ENCODE assay signal across 10 mouse cellular contexts in the genomic region with DNA sequence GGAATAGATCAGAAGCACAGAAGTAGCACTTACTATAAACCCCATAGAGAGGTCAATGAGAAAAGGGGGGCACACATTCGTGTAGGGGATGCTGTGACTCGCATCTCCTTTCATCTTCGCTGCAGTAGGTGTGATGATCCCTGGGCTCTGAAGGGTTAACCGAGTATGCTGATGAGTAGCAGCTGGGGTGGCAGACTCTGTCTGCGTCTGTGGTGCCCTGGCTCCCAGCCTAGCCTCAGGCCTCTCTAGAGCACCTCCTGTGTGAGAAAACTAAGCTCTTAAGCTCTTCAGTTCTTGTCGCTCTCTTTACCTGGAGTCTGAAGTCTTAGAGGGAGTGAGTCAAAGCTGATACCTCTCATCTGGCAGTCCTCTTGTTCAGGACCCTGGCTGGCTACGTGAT. TPM values are rescaled to one million over a fixed set of nuclear protein-coding genes. Genes with fewer than 3 reads are reported as not detected.
DNase-seq lines count a peak whose midpoint lies in the region; ATAC-seq and TF ChIP-seq lines count a peak whose summit lies in the region.
"Had no signal": no experiment of that assay in that cellular context is flagged by ENCODE, and none has a peak within 500 bp of the region (broad histone marks: within the 10 kb centered on the region; RNA-seq: fewer than 3 reads in every experiment).

No protein-coding gene starts in this region.

- no peaks in the 10 kb centered on the region; the same call in 1 of the 2 replicates for H3K9me3 ChIP-seq in forebrain, embryonic 12.5 days
- no peaks in the 10 kb centered on the region for H3K9me3 ChIP-seq in hindbrain, embryonic 16.5 days (ENCODE audit: control insufficient read depth, low read length)
- no peaks in the 10 kb centered on the region for H3K9me3 ChIP-seq in kidney, embryonic 14.5 days (ENCODE audit: control insufficient read depth, low read length)
- H3K9me3 ChIP-seq: kidney, embryonic 15.5 days had no signal

- H3K9ac ChIP-seq in forebrain, embryonic 12.5 days, result no peak overlapping the region
- H3K9ac ChIP-seq in hindbrain, embryonic 16.5 days (ENCODE audit: low read depth, low read length), result no peak overlapping the region
- H3K9ac ChIP-seq in kidney, embryonic 14.5 days (ENCODE audit: low read depth, low read length), result no peak overlapping the region
- H3K9ac ChIP-seq: kidney, embryonic 15.5 days had no signal

- H3K79me2 ChIP-seq in myocyte (ENCODE audit: control insufficient read depth, insufficient read depth), result no peaks in the 10 kb centered on the region

- no peak overlapping the region for H3K4me3 ChIP-seq in forebrain, embryonic 12.5 days (replicated peaks)
- H3K4me3 ChIP-seq in hindbrain, embryonic 16.5 days (ENCODE audit: low read length), result no peak overlapping the region
- no peak overlapping the region for H3K4me3 ChIP-seq in myocyte
- H3K4me3 ChIP-seq in kidney, embryonic 14.5 days (ENCODE audit: low read length), result no peak overlapping the region
- H3K4me3 ChIP-seq: kidney, embryonic 15.5 days had no signal

- peaks cover 39% of the 10 kb centered on the region for H3K4me1 ChIP-seq in forebrain, embryonic 12.5 days
- H3K4me1 ChIP-seq in hindbrain, embryonic 16.5 days (ENCODE audit: control insufficient read depth, insufficient read depth, low read depth, low read length), result peaks cover 16% of the 10 kb centered on the region
- H3K4me1 ChIP-seq in kidney, embryonic 14.5 days (ENCODE audit: control insufficient read depth, insufficient read depth, low read length), result peaks cover 15% of the 10 kb centered on the region

- no peaks in the 10 kb centered on the region for H3K36me3 ChIP-seq in forebrain, embryonic 12.5 days (replicated peaks)
- H3K36me3 ChIP-seq in hindbrain, embryonic 16.5 days (ENCODE audit: control insufficient read depth, insufficient read depth, low read length), result no peaks in the 10 kb centered on the region
- no peaks in the 10 kb centered on the region for H3K36me3 ChIP-seq in myocyte (ENCODE audit: control insufficient read depth, insufficient read depth)
- H3K36me3 ChIP-seq in kidney, embryonic 14.5 days (ENCODE audit: control insufficient read depth, insufficient read depth, low read length), result no peaks in the 10 kb centered on the region
- H3K36me3 ChIP-seq: kidney, embryonic 15.5 days had no signal

- peak; percentile 70 for DNase-seq in left cerebral cortex, postnatal 4 days
- no peak for DNase-seq in left cerebral cortex, postnatal 25 days (ENCODE audit: low spot score in 2 of 2)
- no peak for DNase-seq in layer of hippocampus, postnatal 14 days (ENCODE audit: low spot score in 2 of 2)
- no peak for DNase-seq in natural killer cell, adult 2 months (ENCODE audit: low spot score in 2 of 2)
- DNase-seq: lung, adult 2 months had no signal

- peak; percentile 34; the same call in 1 of the 2 replicates for ATAC-seq in forebrain, embryonic 12.5 days (ENCODE audit: low FRiP score)
- 0 out of 2 replicates have a peak, but pooled peaks have one; percentile 34 for ATAC-seq in hindbrain, embryonic 16.5 days
- no peak for ATAC-seq in kidney, embryonic 14.5 days (ENCODE audit: low FRiP score, low TSS enrichment)

- no peak overlapping the region for H3ac ChIP-seq in myocyte (ENCODE audit: control insufficient read depth, insufficient read length)

- H3K27me3 ChIP-seq in forebrain, embryonic 12.5 days, result no peaks in the 10 kb centered on the region
- H3K27me3 ChIP-seq in hindbrain, embryonic 16.5 days (replicated peaks; ENCODE audit: control insufficient read depth, insufficient read depth, low read length), result no peaks in the 10 kb centered on the region
- no peaks in the 10 kb centered on the region for H3K27me3 ChIP-seq in myocyte (ENCODE audit: control insufficient read depth, insufficient read depth, insufficient read length)
- H3K27me3 ChIP-seq in kidney, embryonic 14.5 days (ENCODE audit: control insufficient read depth, insufficient read depth, low read length), result no peaks in the 10 kb centered on the region

- H3K4me2 ChIP-seq in forebrain, embryonic 12.5 days, result peak overlapping the region; percentile 34
- H3K4me2 ChIP-seq in hindbrain, embryonic 16.5 days (ENCODE audit: low read length), result no peak overlapping the region
- peak overlapping the region; percentile 49 for H3K4me2 ChIP-seq in myocyte (ENCODE audit: low read depth)
- H3K4me2 ChIP-seq in kidney, embryonic 14.5 days (replicated peaks; ENCODE audit: low read depth, low read length), result no peak overlapping the region
- H3K4me2 ChIP-seq: kidney, embryonic 15.5 days had no signal

- peak overlapping the region; percentile 87 for H3K27ac ChIP-seq in forebrain, embryonic 12.5 days
- H3K27ac ChIP-seq in hindbrain, embryonic 16.5 days (ENCODE audit: low read depth, low read length), result no peak overlapping the region; the same call in 1 of the 2 replicates
- no peak overlapping the region for H3K27ac ChIP-seq in kidney, embryonic 14.5 days (ENCODE audit: low read depth, low read length)
- H3K27ac ChIP-seq: kidney, embryonic 15.5 days had no signal

- no peak for TF ChIP-seq POLR2A in myocyte (IDR thresholded peaks at IDR 0.05; ENCODE audit: insufficient read length, low read depth)

- intact Hi-C loops in left cerebral cortex, postnatal 4 days (cut with DNase I), result no loop called here
- intact Hi-C loops in left cerebral cortex, postnatal 25 days (cut with DNase I), result no loop called here

- WGBS in forebrain, embryonic 12.5 days, result 10% methylated on average over 7 of the region's 7 CpGs
- WGBS in hindbrain, embryonic 16.5 days, result 14% methylated on average over 7 of the region's 7 CpGs
- WGBS in kidney, embryonic 14.5 days, result 27% methylated on average over 7 of the region's 7 CpGs

TF ChIP-seq in myocyte, 11 proteins besides CTCF, POLR2A, EP300 and RAD21:
- TF ChIP-seq USF1 (IDR thresholded peaks at IDR 0.05; ENCODE audit: low read depth), result no peak
- no peak for TF ChIP-seq SRF (IDR thresholded peaks at IDR 0.05; ENCODE audit: control insufficient read depth, insufficient read length, low read depth)
- no peak for TF ChIP-seq MAX (IDR thresholded peaks at IDR 0.05; ENCODE audit: low read depth)
- peak in 1 of 3 experiments; percentile 64 for TF ChIP-seq MYOG (IDR thresholded peaks at IDR 0.05; ENCODE audit: control insufficient read depth in 1 of 3, insufficient read depth in 1 of 3, insufficient read length in 2 of 3, low read depth in 2 of 3)
- no peak for TF ChIP-seq REST (IDR thresholded peaks at IDR 0.05; ENCODE audit: insufficient read depth, insufficient read length)
- no peak for TF ChIP-seq TCF12 (IDR thresholded peaks at IDR 0.05; ENCODE audit: insufficient read depth, poor library complexity, severe bottlenecking)
- peak in 2 of 3 experiments; percentile 43 to 44 for TF ChIP-seq MYOD1 (IDR thresholded peaks at IDR 0.05; ENCODE audit: control insufficient read depth in 1 of 3, insufficient read length in 2 of 3, low read depth in 2 of 3)
- TF ChIP-seq E2F4 (IDR thresholded peaks at IDR 0.05; ENCODE audit: insufficient read depth), result no peak
- TF ChIP-seq POLR2AphosphoS2 (IDR thresholded peaks at IDR 0.05; ENCODE audit: insufficient read length, low read depth), result no peak
- TF ChIP-seq CEBPB (IDR thresholded peaks at IDR 0.05; ENCODE audit: insufficient read depth, poor library complexity, severe bottlenecking), result no peak
- TF ChIP-seq TCF3 (IDR thresholded peaks at IDR 0.05; ENCODE audit: insufficient read length, low read depth), result no peak

RNA-seq across cellular contexts. Expression of a gene that starts 36.0 kb away (rescaled TPM):
- total RNA-seq in left cerebral cortex, postnatal 4 days (2021), result 1 to 10 TPM; 7.2 to 7.8 TPM
- total RNA-seq in left cerebral cortex, postnatal 25 days (2021), result 1 to 10 TPM; 7.1 to 8.7 TPM
- 46.6 and 49.3 TPM in 2 replicates for polyA plus RNA-seq in forebrain, embryonic 12.5 days (2016; fragmentation: Nextera tagmentation; extraction: Ambion mirVana)
- polyA plus RNA-seq in hindbrain, embryonic 16.5 days (2015; fragmentation: Nextera tagmentation; extraction: Ambion mirVana), result 13.3 and 14.0 TPM in 2 replicates
- polyA plus RNA-seq in myocyte (2012; fragmentation: generic; extraction: Trizol), result 6.5 TPM
- 1.5 and 2.7 TPM in 2 replicates for polyA plus RNA-seq in kidney, embryonic 14.5 days (2014; fragmentation: Nextera tagmentation; extraction: Ambion mirVana)
- 1 to 10 TPM; 6.6 to 8.8 TPM for total RNA-seq in layer of hippocampus, postnatal 14 days (2021)

RNA-seq across cellular contexts. Expression of a gene that starts 45.1 kb away (rescaled TPM):
- total RNA-seq in left cerebral cortex, postnatal 4 days (2021), result 10 to 100 TPM; 33.7 to 34.4 TPM
- total RNA-seq in left cerebral cortex, postnatal 25 days (2021), result 1 to 10 TPM; 8.8 to 9.3 TPM
- polyA plus RNA-seq in forebrain, embryonic 12.5 days (2016; fragmentation: Nextera tagmentation; extraction: Ambion mirVana), result 29.1 and 31.6 TPM in 2 replicates
- polyA plus RNA-seq in hindbrain, embryonic 16.5 days (2015; fragmentation: Nextera tagmentation; extraction: Ambion mirVana), result 32.3 and 34.5 TPM in 2 replicates
- 0.11 TPM for polyA plus RNA-seq in myocyte (2012; fragmentation: generic; extraction: Trizol)
- 6.5 and 7.5 TPM in 2 replicates for polyA plus RNA-seq in kidney, embryonic 14.5 days (2014; fragmentation: Nextera tagmentation; extraction: Ambion mirVana)
- 10 to 100 TPM; 10.9 to 11.4 TPM for total RNA-seq in layer of hippocampus, postnatal 14 days (2021)

RNA-seq across cellular contexts. Expression of a gene that starts 51.3 kb away (rescaled TPM):
- total RNA-seq in left cerebral cortex, postnatal 4 days (2021), result 10 to 100 TPM; 22.2 to 27.3 TPM
- 10 to 100 TPM; 55.9 to 77.4 TPM for total RNA-seq in left cerebral cortex, postnatal 25 days (2021)
- 24.3 and 25.1 TPM in 2 replicates for polyA plus RNA-seq in forebrain, embryonic 12.5 days (2016; fragmentation: Nextera tagmentation; extraction: Ambion mirVana)
- polyA plus RNA-seq in hindbrain, embryonic 16.5 days (2015; fragmentation: Nextera tagmentation; extraction: Ambion mirVana), result 18.8 and 22.9 TPM in 2 replicates
- 0.16 TPM for polyA plus RNA-seq in myocyte (2012; fragmentation: generic; extraction: Trizol)
- 0.04 and 0.10 TPM in 2 replicates for polyA plus RNA-seq in kidney, embryonic 14.5 days (2014; fragmentation: Nextera tagmentation; extraction: Ambion mirVana)
- total RNA-seq in layer of hippocampus, postnatal 14 days (2021), result 10 to 100 TPM; 51.8 to 53.0 TPM

Comparison
In these comparisons a context has a peak if more than half of its experiments do, and no peak if none do; other contexts are left out.
1. H3K4me2 ChIP-seq: peak in forebrain, embryonic 12.5 days (single experiment) and myocyte (single experiment); none in hindbrain, embryonic 16.5 days (single experiment) and kidney, embryonic 14.5 days (single experiment).
2. RNA of a gene that starts 51.3 kb away (polyA plus RNA-seq): 24.3 to 25.1 TPM in forebrain, embryonic 12.5 days and 18.8 to 22.9 TPM in hindbrain, embryonic 16.5 days; 0.16 TPM in myocyte (single experiment) and 0.04 to 0.10 TPM in kidney, embryonic 14.5 days; every median in the first group is over 10 times any median in the second.